ENCODE assay signal across 8 mouse cellular contexts in genomic region chr11:69604795-69605664, GRCm38 (mm10). TPM values are rescaled to one million over a fixed set of nuclear protein-coding genes. Genes with fewer than 3 reads are reported as not detected.
DNase-seq lines count a peak whose midpoint lies in the region; ATAC-seq and TF ChIP-seq lines count a peak whose summit lies in the region.

No protein-coding gene starts in this region.

- H3K4me2 ChIP-seq in forebrain, embryonic 16.5 days (ENCODE audit: low read length) = peak overlapping the region; percentile 99
- peak overlapping the region; percentile 92 for H3K4me2 ChIP-seq in intestine, postnatal 0 days (replicated peaks; ENCODE audit: low read depth)
- peak overlapping the region; percentile 100 for H3K4me2 ChIP-seq in stomach, embryonic 14.5 days (replicated peaks; ENCODE audit: low read depth, low read length)

- H3K27ac ChIP-seq in forebrain, embryonic 16.5 days (ENCODE audit: low read length) = peak overlapping the region; percentile 65
- H3K27ac ChIP-seq in intestine, postnatal 0 days (ENCODE audit: low read depth, low read length) = no peak overlapping the region
- H3K27ac ChIP-seq in stomach, embryonic 14.5 days (ENCODE audit: low read length) = peak overlapping the region; percentile 27; the same call in 1 of the 2 replicates

- H3K9ac ChIP-seq in forebrain, embryonic 16.5 days (replicated peaks; ENCODE audit: low read depth, low read length) = peak overlapping the region; percentile 84
- H3K9ac ChIP-seq in intestine, postnatal 0 days (ENCODE audit: low read depth, low read length) = peak overlapping the region; percentile 60
- peak overlapping the region; percentile 48 for H3K9ac ChIP-seq in stomach, embryonic 14.5 days (replicated peaks; ENCODE audit: low read depth, low read length)

- no peaks in the 10 kb centered on the region for H3K27me3 ChIP-seq in forebrain, embryonic 16.5 days (replicated peaks; ENCODE audit: control insufficient read depth, insufficient read depth, low read length)
- peaks cover 21% of the 10 kb centered on the region for H3K27me3 ChIP-seq in intestine, postnatal 0 days (replicated peaks; ENCODE audit: control insufficient read depth, insufficient read depth, low read length)
- peaks cover 35% of the 10 kb centered on the region for H3K27me3 ChIP-seq in megakaryocyte, embryonic 14.5 days (replicated peaks)
- H3K27me3 ChIP-seq in stomach, embryonic 14.5 days (ENCODE audit: control insufficient read depth, insufficient read depth, low read length) = no peaks in the 10 kb centered on the region

- peaks cover 23% of the 10 kb centered on the region for H3K4me1 ChIP-seq in forebrain, embryonic 16.5 days (replicated peaks; ENCODE audit: control insufficient read depth, insufficient read depth, low read length)
- 0 out of 2 replicates have a peak, but pooled peaks cover 14% of the 10 kb centered on the region for H3K4me1 ChIP-seq in intestine, postnatal 0 days (replicated peaks; ENCODE audit: control insufficient read depth, insufficient read depth, low read length)
- peaks cover 67% of the 10 kb centered on the region for H3K4me1 ChIP-seq in megakaryocyte, embryonic 14.5 days
- H3K4me1 ChIP-seq in stomach, embryonic 14.5 days (ENCODE audit: control insufficient read depth, insufficient read depth, low read length) = peaks cover 20% of the 10 kb centered on the region

- H3K9me3 ChIP-seq in forebrain, embryonic 16.5 days (ENCODE audit: control insufficient read depth, low read length) = no peaks in the 10 kb centered on the region
- no peaks in the 10 kb centered on the region for H3K9me3 ChIP-seq in intestine, postnatal 0 days (ENCODE audit: control insufficient read depth)
- no peaks in the 10 kb centered on the region for H3K9me3 ChIP-seq in megakaryocyte, embryonic 14.5 days
- H3K9me3 ChIP-seq in stomach, embryonic 14.5 days (ENCODE audit: control insufficient read depth, low read depth, low read length) = no peaks in the 10 kb centered on the region

- peak overlapping the region; percentile 80 for H3K4me3 ChIP-seq in forebrain, embryonic 16.5 days (replicated peaks; ENCODE audit: low read length)
- peak overlapping the region; percentile 57 for H3K4me3 ChIP-seq in intestine, postnatal 0 days (ENCODE audit: low read depth, low read length)
- H3K4me3 ChIP-seq in megakaryocyte, embryonic 14.5 days (replicated peaks) = peak overlapping the region; percentile 93
- peak overlapping the region; percentile 62 for H3K4me3 ChIP-seq in stomach, embryonic 14.5 days (ENCODE audit: low read depth, low read length)

- no peak for TF ChIP-seq CTCF in intestine, postnatal 0 days (IDR thresholded peaks at IDR 0.05; ENCODE audit: low read depth)

- H3K36me3 ChIP-seq in forebrain, embryonic 16.5 days (ENCODE audit: control insufficient read depth, insufficient read depth) = peaks cover 3% of the 10 kb centered on the region; the same call in 1 of the 2 replicates
- no peaks in the 10 kb centered on the region for H3K36me3 ChIP-seq in intestine, postnatal 0 days (ENCODE audit: control insufficient read depth, insufficient read depth)
- no peaks in the 10 kb centered on the region for H3K36me3 ChIP-seq in megakaryocyte, embryonic 14.5 days (replicated peaks; ENCODE audit: low read length)
- no peaks in the 10 kb centered on the region for H3K36me3 ChIP-seq in stomach, embryonic 14.5 days (ENCODE audit: control insufficient read depth, insufficient read depth, low read length)

- ATAC-seq in forebrain, embryonic 16.5 days = peak; percentile 64
- 0 out of 2 replicates have a peak, but pooled peaks have one; percentile 14 for ATAC-seq in intestine, postnatal 0 days
- no peak for ATAC-seq in stomach, embryonic 14.5 days (ENCODE audit: insufficient number of reproducible peaks, insufficient read depth, low FRiP score, low read depth)

- WGBS in forebrain, embryonic 16.5 days = under 1% methylated on average over 57 of the region's 73 CpGs
- under 1% methylated on average over 67 of the region's 73 CpGs for WGBS in intestine, postnatal 0 days
- under 1% methylated on average over 65 of the region's 73 CpGs for WGBS in stomach, embryonic 14.5 days

- DNase-seq in ovary, postnatal 36 days (ENCODE audit: low spot score) = peak; percentile 47
- no peak for DNase-seq in ovary, adult 18-20 months (ENCODE audit: low spot score)
- peak; percentile 91 for DNase-seq in cerebellum, adult 11-12 months
- no peak for DNase-seq in frontal cortex, postnatal 14 days (ENCODE audit: low spot score in 2 of 2)

RNA-seq across cellular contexts. Expression of gene Atp1b2, which starts 0.7 kb away (rescaled TPM):
- 30.2 and 33.8 TPM in 2 replicates for polyA plus RNA-seq in forebrain, embryonic 16.5 days (2015; fragmentation: Nextera tagmentation; extraction: Ambion mirVana)
- polyA plus RNA-seq in intestine, postnatal 0 days (2015; fragmentation: Nextera tagmentation; extraction: Ambion mirVana) = 5.9 and 7.5 TPM in 2 replicates
- polyA plus RNA-seq in megakaryocyte, embryonic 14.5 days (2012; ENCODE audit: insufficient read depth, low replicate concordance) = 2.8 and 4.2 TPM in 2 replicates
- 8.8 and 10.0 TPM in 2 replicates for polyA plus RNA-seq in stomach, embryonic 14.5 days (2014; fragmentation: Nextera tagmentation; extraction: Ambion mirVana)

RNA-seq across cellular contexts. Expression of gene Shbg, which starts 12.7 kb away (rescaled TPM):
- polyA plus RNA-seq in forebrain, embryonic 16.5 days (2015; fragmentation: Nextera tagmentation; extraction: Ambion mirVana) = not detected in 2 replicates
- 0.24 TPM in 1 of 2 replicates, not detected in the other for polyA plus RNA-seq in intestine, postnatal 0 days (2015; fragmentation: Nextera tagmentation; extraction: Ambion mirVana)
- not detected in 2 replicates for polyA plus RNA-seq in megakaryocyte, embryonic 14.5 days (2012; ENCODE audit: insufficient read depth, low replicate concordance)
- not detected in 2 replicates for polyA plus RNA-seq in stomach, embryonic 14.5 days (2014; fragmentation: Nextera tagmentation; extraction: Ambion mirVana)

RNA-seq across cellular contexts. Expression of gene Sat2, which starts 16.8 kb away (rescaled TPM):
- polyA plus RNA-seq in forebrain, embryonic 16.5 days (2015; fragmentation: Nextera tagmentation; extraction: Ambion mirVana) = 17.3 and 23.8 TPM in 2 replicates
- polyA plus RNA-seq in intestine, postnatal 0 days (2015; fragmentation: Nextera tagmentation; extraction: Ambion mirVana) = 34.1 and 40.3 TPM in 2 replicates
- not detected in 2 replicates for polyA plus RNA-seq in megakaryocyte, embryonic 14.5 days (2012; ENCODE audit: insufficient read depth, low replicate concordance)
- 17.5 and 18.7 TPM in 2 replicates for polyA plus RNA-seq in stomach, embryonic 14.5 days (2014; fragmentation: Nextera tagmentation; extraction: Ambion mirVana)

RNA-seq across cellular contexts. Expression of gene Trp53, which starts 24.9 kb away (rescaled TPM):
- 103 and 109 TPM in 2 replicates for polyA plus RNA-seq in forebrain, embryonic 16.5 days (2015; fragmentation: Nextera tagmentation; extraction: Ambion mirVana)
- polyA plus RNA-seq in intestine, postnatal 0 days (2015; fragmentation: Nextera tagmentation; extraction: Ambion mirVana) = 48.0 and 49.6 TPM in 2 replicates
- 53.2 and 68.6 TPM in 2 replicates for polyA plus RNA-seq in megakaryocyte, embryonic 14.5 days (2012; ENCODE audit: insufficient read depth, low replicate concordance)
- polyA plus RNA-seq in stomach, embryonic 14.5 days (2014; fragmentation: Nextera tagmentation; extraction: Ambion mirVana) = 155 and 163 TPM in 2 replicates

RNA-seq across cellular contexts. Expression of gene Wrap53, which starts 25.0 kb away (rescaled TPM):
- polyA plus RNA-seq in forebrain, embryonic 16.5 days (2015; fragmentation: Nextera tagmentation; extraction: Ambion mirVana) = 27.3 and 28.6 TPM in 2 replicates
- 14.3 and 14.7 TPM in 2 replicates for polyA plus RNA-seq in intestine, postnatal 0 days (2015; fragmentation: Nextera tagmentation; extraction: Ambion mirVana)
- 19.7 and 50.2 TPM in 2 replicates for polyA plus RNA-seq in megakaryocyte, embryonic 14.5 days (2012; ENCODE audit: insufficient read depth, low replicate concordance)
- polyA plus RNA-seq in stomach, embryonic 14.5 days (2014; fragmentation: Nextera tagmentation; extraction: Ambion mirVana) = 22.1 and 23.1 TPM in 2 replicates

Comparison
In these comparisons a context has a peak if more than half of its experiments do, and no peak if none do; other contexts are left out.
1. DNase-seq: peak in ovary, postnatal 36 days (single experiment) and cerebellum, adult 11-12 months (single experiment); none in ovary, adult 18-20 months (single experiment) and frontal cortex, postnatal 14 days (0 of 2).
2. RNA of gene Sat2, which starts 16.8 kb away (polyA plus RNA-seq): 34.1 to 40.3 TPM in intestine, postnatal 0 days, 17.3 to 23.8 TPM in forebrain, embryonic 16.5 days and 17.5 to 18.7 TPM in stomach, embryonic 14.5 days; not detected in megakaryocyte, embryonic 14.5 days; every median in the first group is over 10 times any median in the second.
3. Peak in every context shown above with its lines, with median percentiles within 50 percentile points of each other: H3K4me2 ChIP-seq, H3K4me3 ChIP-seq and H3K9ac ChIP-seq.